ENCODE assay signal across 15 mouse cellular contexts in genomic region chr2:163696763-163697162, GRCm38 (mm10). TPM values are rescaled to one million over a fixed set of nuclear protein-coding genes. Genes with fewer than 3 reads are reported as not detected.
DNase-seq lines count a peak whose midpoint lies in the region; ATAC-seq and TF ChIP-seq lines count a peak whose summit lies in the region.
"Had no signal": no experiment of that assay in that cellular context is flagged by ENCODE, and none has a peak within 500 bp of the region (broad histone marks: within the 10 kb centered on the region; RNA-seq: fewer than 3 reads in every experiment).

No protein-coding gene starts in this region.

- H3K27ac ChIP-seq in kidney, embryonic 15.5 days, result peak overlapping the region; percentile 45; the same call in 1 of the 2 replicates
- H3K27ac ChIP-seq in MEL (ENCODE audit: control insufficient read depth, low read depth, low read length), result 0 out of 2 replicates have a peak overlapping the region, but pooled peaks have one; percentile 5
- peak overlapping the region; percentile 73 for H3K27ac ChIP-seq in liver, embryonic 13.5 days
- H3K27ac ChIP-seq: hindbrain, embryonic 14.5 days; neural tube, embryonic 13.5 days had no signal

- H3K79me2 ChIP-seq in MEL (ENCODE audit: control insufficient read depth, insufficient read depth, low read length, poor library complexity), result peaks cover 24% of the 10 kb centered on the region

- H3K4me3 ChIP-seq in kidney, embryonic 15.5 days (replicated peaks), result no peak overlapping the region
- H3K4me3 ChIP-seq in MEL (ENCODE audit: control insufficient read depth in 1 of 2, insufficient read depth in 1 of 2, low read depth in 2 of 2, low read length in 2 of 2), result no peak overlapping the region
- no peak overlapping the region for H3K4me3 ChIP-seq in liver, embryonic 13.5 days (replicated peaks)
- H3K4me3 ChIP-seq: megakaryocyte, embryonic 14.5 days; neural tube, embryonic 13.5 days had no signal

- no peak for TF ChIP-seq POLR2A in MEL (IDR thresholded peaks at IDR 0.05; ENCODE audit: control insufficient read depth in 1 of 2, insufficient read depth in 1 of 2, low read depth in 1 of 2, low read length in 2 of 2, poor library complexity in 1 of 2)

- peak; percentile 34 for DNase-seq in embryo, embryonic 10 days (ENCODE audit: low spot score)
- DNase-seq in embryo, embryonic 11 days, result no peak
- DNase-seq in kidney, postnatal 25 days, result no peak
- peak; percentile 38 for DNase-seq in MEL (ENCODE audit: low read depth, low spot score)
- no peak for DNase-seq in liver, embryonic 13.5 days
- no peak for DNase-seq in right cerebral cortex, postnatal 36 days (ENCODE audit: low spot score in 2 of 2)
- DNase-seq: forebrain, postnatal 0 days; right cerebral cortex, postnatal 25 days; thymus, adult 2 months had no signal

- no peaks in the 10 kb centered on the region for H3K27me3 ChIP-seq in kidney, embryonic 15.5 days
- H3K27me3 ChIP-seq in MEL (ENCODE audit: control insufficient read depth in 1 of 2, insufficient read depth in 2 of 2, low read length in 2 of 2), result no peaks in the 10 kb centered on the region
- no peaks in the 10 kb centered on the region for H3K27me3 ChIP-seq in liver, embryonic 13.5 days
- H3K27me3 ChIP-seq: megakaryocyte, embryonic 14.5 days; neural tube, embryonic 13.5 days had no signal

- H3K36me3 ChIP-seq in kidney, embryonic 15.5 days, result no peaks in the 10 kb centered on the region
- peaks cover 0 to 57% of the 10 kb centered on the region in 2 experiments; a peak in 2 of 4 replicates for H3K36me3 ChIP-seq in MEL (ENCODE audit: control insufficient read depth in 1 of 2, insufficient read depth in 2 of 2, low read length in 2 of 2)
- H3K36me3 ChIP-seq in liver, embryonic 13.5 days, result peaks cover 4% of the 10 kb centered on the region; the same call in 1 of the 2 replicates
- H3K36me3 ChIP-seq: neural tube, embryonic 13.5 days had no signal

- TF ChIP-seq RAD21 in MEL (IDR thresholded peaks at IDR 0.05; ENCODE audit: low read depth, low read length), result no peak

- ATAC-seq in kidney, embryonic 15.5 days (replicated peaks; ENCODE audit: low FRiP score), result no peak
- peak; percentile 47 for ATAC-seq in liver, embryonic 13.5 days (ENCODE audit: low read depth)
- ATAC-seq in inflammation-experienced regulatory T-cells, adult 6 months, result no peak
- ATAC-seq: forebrain, postnatal 0 days had no signal

- TF ChIP-seq CTCF in MEL (IDR thresholded peaks at IDR 0.05 in 2 of 3, conservative IDR thresholded peaks at IDR 0.05 in 1 of 3; ENCODE audit: control insufficient read depth in 1 of 3, insufficient read depth in 1 of 3, low read depth in 2 of 3, low read length in 3 of 3, poor library complexity in 1 of 3, severe bottlenecking in 1 of 3), result no peak

- no peak for TF ChIP-seq EP300 in MEL (IDR thresholded peaks at IDR 0.05; ENCODE audit: low read depth in 1 of 2, low read length in 2 of 2)

- H3K9ac ChIP-seq in kidney, embryonic 15.5 days, result no peak overlapping the region
- no peak overlapping the region for H3K9ac ChIP-seq in MEL (ENCODE audit: control insufficient read depth, low read depth, low read length, poor library complexity, severe bottlenecking)
- peak overlapping the region; percentile 50 for H3K9ac ChIP-seq in liver, embryonic 13.5 days
- H3K9ac ChIP-seq: forebrain, postnatal 0 days; hindbrain, embryonic 14.5 days; neural tube, embryonic 13.5 days had no signal

- H3K4me2 ChIP-seq in kidney, embryonic 15.5 days, result no peak overlapping the region
- peak overlapping the region; percentile 25 for H3K4me2 ChIP-seq in liver, embryonic 13.5 days
- H3K4me2 ChIP-seq: hindbrain, embryonic 14.5 days; neural tube, embryonic 13.5 days had no signal

- 35% methylated on average over 2 of the region's 2 CpGs for WGBS in kidney, embryonic 15.5 days
- 29% methylated on average over 2 of the region's 2 CpGs for WGBS in liver, embryonic 13.5 days (ENCODE audit: insufficient replicate concordance)

- H3K9me3 ChIP-seq in kidney, embryonic 15.5 days (replicated peaks), result no peaks in the 10 kb centered on the region
- H3K9me3 ChIP-seq in MEL (replicated peaks; ENCODE audit: insufficient read depth, low read length), result no peaks in the 10 kb centered on the region
- H3K9me3 ChIP-seq in liver, embryonic 13.5 days (replicated peaks), result no peaks in the 10 kb centered on the region
- H3K9me3 ChIP-seq: G1E; megakaryocyte, embryonic 14.5 days; neural tube, embryonic 13.5 days had no signal

- peaks cover 60% of the 10 kb centered on the region for H3K4me1 ChIP-seq in kidney, embryonic 15.5 days
- H3K4me1 ChIP-seq in MEL (ENCODE audit: control insufficient read depth in 1 of 2, insufficient read depth in 2 of 2, low read length in 2 of 2), result peaks cover 39 to 59% of the 10 kb centered on the region in 2 experiments
- peaks cover 81% of the 10 kb centered on the region for H3K4me1 ChIP-seq in liver, embryonic 13.5 days (replicated peaks)

TF ChIP-seq in MEL, 35 proteins besides CTCF, POLR2A, EP300 and RAD21:
- TF ChIP-seq NELFE (IDR thresholded peaks at IDR 0.05; ENCODE audit: low read depth, low read length) (no peak), ZC3H11A (IDR thresholded peaks at IDR 0.05; ENCODE audit: low read depth, low read length) (no peak), POLR2AphosphoS2 (IDR thresholded peaks at IDR 0.05; ENCODE audit: low read length) (no peak), CHD1 (IDR thresholded peaks at IDR 0.05; ENCODE audit: low read depth, low read length) (no peak), TAL1 (IDR thresholded peaks at IDR 0.05; ENCODE audit: low read length) (peak; percentile 61), TCF12 (IDR thresholded peaks at IDR 0.05; ENCODE audit: low read depth, low read length) (0 out of 2 replicates have a peak, but pooled peaks have one; percentile 13)
TF ChIP-seq in MEL: peak in this region for 2.

RNA-seq across cellular contexts. Expression of gene Pkig, which starts 38.6 kb away (rescaled TPM):
- 167 and 174 TPM in 2 replicates for polyA plus RNA-seq in kidney, embryonic 15.5 days (2015; fragmentation: Nextera tagmentation; extraction: Ambion mirVana)
- 74.6 and 79.5 TPM in 2 replicates for total RNA-seq in MEL (2012; rRNA removed)
- 100 to 1,000 TPM in 1 of 2 experiments, not detected in 1; 160 TPM for polyA plus RNA-seq in MEL (2012; ENCODE audit: insufficient read depth in 1 of 2, insufficient read length in 2 of 2, low read depth in 1 of 2, low replicate concordance in 2 of 2, missing spikeins in 1 of 2)
- 122 and 139 TPM in 2 replicates for polyA plus RNA-seq in liver, embryonic 13.5 days (2015; fragmentation: Nextera tagmentation; extraction: Ambion mirVana)
- 1 to 10 TPM; 2.0 to 5.5 (median 3.3) TPM for polyA plus RNA-seq in inflammation-experienced regulatory T-cells, adult 6 months (2017; shearing (Covaris generic))

RNA-seq across cellular contexts. Expression of gene Serinc3, which starts 51.8 kb away (rescaled TPM):
- 43.7 and 44.0 TPM in 2 replicates for polyA plus RNA-seq in kidney, embryonic 15.5 days (2015; fragmentation: Nextera tagmentation; extraction: Ambion mirVana)
- 326 and 348 TPM in 2 replicates for total RNA-seq in MEL (2012; rRNA removed)
- polyA plus RNA-seq in MEL (2012; ENCODE audit: insufficient read depth in 1 of 2, insufficient read length in 2 of 2, low read depth in 1 of 2, low replicate concordance in 2 of 2, missing spikeins in 1 of 2), result 100 to 1,000 TPM; 637 to 650 TPM
- polyA plus RNA-seq in liver, embryonic 13.5 days (2015; fragmentation: Nextera tagmentation; extraction: Ambion mirVana), result 112 and 130 TPM in 2 replicates
- polyA plus RNA-seq in inflammation-experienced regulatory T-cells, adult 6 months (2017; shearing (Covaris generic)), result 100 to 1,000 TPM; 124 to 178 (median 145) TPM

RNA-seq across cellular contexts. Expression of gene Ada, which starts 53.3 kb away (rescaled TPM):
- polyA plus RNA-seq in kidney, embryonic 15.5 days (2015; fragmentation: Nextera tagmentation; extraction: Ambion mirVana), result 9.5 and 11.8 TPM in 2 replicates
- total RNA-seq in MEL (2012; rRNA removed), result 35.1 and 36.7 TPM in 2 replicates
- 10 to 100 TPM in 1 of 2 experiments, not detected in 1; 36.5 TPM for polyA plus RNA-seq in MEL (2012; ENCODE audit: insufficient read depth in 1 of 2, insufficient read length in 2 of 2, low read depth in 1 of 2, low replicate concordance in 2 of 2, missing spikeins in 1 of 2)
- polyA plus RNA-seq in liver, embryonic 13.5 days (2015; fragmentation: Nextera tagmentation; extraction: Ambion mirVana), result 5.5 and 6.6 TPM in 2 replicates
- 1 to 10 TPM; 4.4 to 8.2 (median 7.4) TPM for polyA plus RNA-seq in inflammation-experienced regulatory T-cells, adult 6 months (2017; shearing (Covaris generic))

Comparison
In these comparisons a context has a peak if more than half of its experiments do, and no peak if none do; other contexts are left out.
1. DNase-seq: peak in embryo, embryonic 10 days (single experiment) and MEL (single experiment); none in embryo, embryonic 11 days (single experiment), kidney, postnatal 25 days (0 of 2), liver, embryonic 13.5 days (single experiment) and right cerebral cortex, postnatal 36 days (0 of 2).
2. H3K27ac ChIP-seq: peak in every context shown above with its lines; median percentile 73 in liver, embryonic 13.5 days; 45 in kidney, embryonic 15.5 days; 5 in MEL.